Mouse (Mus musculus) embryonic facial prominence, embryonic 12.5 days (tissue): ENCODE results near the gene Kalrn. TPM values are rescaled to one million over a fixed set of nuclear protein-coding genes. Genes with fewer than 3 reads are reported as not detected.
A peak's percentile ranks its signal among the peaks of the same experiment; 100 is the strongest.

Experiments used
- ATAC-seq: fragments of 200-750 bp; cut with Nextera tagmentation; 2 replicates; pipeline ENCODE4 v1.8.0; 2017; ENCODE audit not compliant: insufficient number of reproducible peaks, insufficient read depth, low FRiP score, low TSS enrichment
- H3K27ac ChIP-seq: fragments of 300-500 bp; sonication (generic); 2 replicates; pipeline ENCODE4 v1.5.1; 2016; ENCODE audit warnings: mild to moderate bottlenecking
- H3K27me3 ChIP-seq: fragments of 300-500 bp; sonication (generic); 2 replicates; pipeline ENCODE4 v1.6.1; 2016; ENCODE audit warnings: mild to moderate bottlenecking, moderate library complexity
- H3K36me3 ChIP-seq: fragments of 300-500 bp; sonication (generic); 2 replicates; pipeline ENCODE4 v1.6.1; 2016; ENCODE audit warnings: mild to moderate bottlenecking
- H3K4me1 ChIP-seq: fragments of 300-500 bp; sonication (generic); 2 replicates; pipeline ENCODE4 v1.6.1; 2016
- H3K4me2 ChIP-seq: fragments of 300-500 bp; sonication (generic); replicated peaks from 2 replicates; pipeline ENCODE4 v1.6.1; 2016; ENCODE audit warnings: mild to moderate bottlenecking, moderate library complexity
- H3K4me3 ChIP-seq: fragments of 300-500 bp; sonication (generic); 2 replicates; pipeline ENCODE4 v1.5.1; 2016; ENCODE audit warnings: mild to moderate bottlenecking
- H3K9ac ChIP-seq: fragments of 300-500 bp; sonication (generic); 2 replicates; pipeline ENCODE4 v1.6.1; 2016; ENCODE audit warnings: mild to moderate bottlenecking, moderate library complexity
- H3K9me3 ChIP-seq: fragments of 300-500 bp; sonication (generic); 2 replicates; pipeline ENCODE4 v1.6.1; 2016; ENCODE audit warnings: mild to moderate bottlenecking, moderate library complexity
- WGBS: fragments of 180-500 bp; shearing (Covaris S2); methylation state at CpG from one replicate; pipeline ENCODE4 v1.1.7; 2016; 5-methylcytosine and 5-hydroxymethylcytosine counted together
- polyA plus RNA-seq: library from polyadenylated mRNA; unstranded; fragments of >200 nt; fragmentation: Nextera tagmentation; extraction: Ambion mirVana; gene quantifications from 2 replicates; pipeline ENCODE4 v1.2.1, GENCODE M21; 2016

Gene Kalrn
- polyA plus RNA-seq, 1 experiment from 2014 or later = 19.2 TPM

GRCm38 (mm10) chr16:34269642-34270041 lies 303.7 kb downstream of the Kalrn start:
- Histone ChIP-seq H3K27ac (no peak overlapping the region), H3K9ac (no peak overlapping the region), H3K4me3 (no peak overlapping the region), H3K9me3 (no peaks in the 10 kb centered on the region), H3K4me2 (no peak overlapping the region), H3K27me3 (no peaks in the 10 kb centered on the region), H3K36me3 (no peaks in the 10 kb centered on the region), H3K4me1 (no peaks in the 10 kb centered on the region)
- 91% methylated on average over 8 of the region's 8 CpGs for WGBS
- ATAC-seq = no peak

- H3K4me1 ChIP-seq = peaks cover 9% of the 10 kb centered on the region; the same call in 1 of the 2 replicates
- H3K4me3 ChIP-seq = no peak overlapping the region
- no peak overlapping the region for H3K4me2 ChIP-seq
- 96% methylated on average over 1 of the region's 1 CpGs for WGBS
- H3K27me3 ChIP-seq = no peaks in the 10 kb centered on the region
- no peaks in the 10 kb centered on the region for H3K9me3 ChIP-seq
- H3K27ac ChIP-seq = no peak overlapping the region
- no peaks in the 10 kb centered on the region for H3K36me3 ChIP-seq
- H3K9ac ChIP-seq = no peak overlapping the region
- no peak for ATAC-seq
Measured at GRCm38 (mm10) chr16:34267751-34268150, 305.6 kb downstream of the Kalrn start.

DNA sequence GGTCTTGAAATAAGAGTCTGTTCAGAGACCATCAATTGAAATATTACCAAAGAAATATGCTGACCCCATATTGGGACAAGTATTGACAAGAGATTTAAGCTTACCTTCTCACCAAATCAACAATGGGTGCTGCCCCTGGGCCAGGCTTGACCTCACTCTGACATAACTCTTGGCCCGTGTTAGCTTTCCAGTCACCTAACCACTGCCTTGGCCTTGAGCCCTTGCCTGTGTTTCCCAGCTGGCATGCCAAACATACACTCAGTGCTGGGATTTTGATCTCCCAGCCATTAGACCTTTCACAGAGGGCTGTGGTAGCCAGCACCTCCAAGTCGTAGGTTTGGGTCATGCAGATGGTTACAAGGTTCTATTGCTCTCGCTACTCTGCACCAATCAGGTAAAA lies 308.7 kb downstream of the Kalrn start:
- WGBS = 88% methylated on average over 3 of the region's 3 CpGs
- Histone ChIP-seq H3K27me3 (no peaks in the 10 kb centered on the region), H3K9ac (no peak overlapping the region), H3K4me3 (no peak overlapping the region), H3K36me3 (no peaks in the 10 kb centered on the region), H3K4me2 (no peak overlapping the region), H3K27ac (no peak overlapping the region), H3K9me3 (no peaks in the 10 kb centered on the region), H3K4me1 (peaks cover 14% of the 10 kb centered on the region; the same call in 1 of the 2 replicates)
- no peak for ATAC-seq

DNA sequence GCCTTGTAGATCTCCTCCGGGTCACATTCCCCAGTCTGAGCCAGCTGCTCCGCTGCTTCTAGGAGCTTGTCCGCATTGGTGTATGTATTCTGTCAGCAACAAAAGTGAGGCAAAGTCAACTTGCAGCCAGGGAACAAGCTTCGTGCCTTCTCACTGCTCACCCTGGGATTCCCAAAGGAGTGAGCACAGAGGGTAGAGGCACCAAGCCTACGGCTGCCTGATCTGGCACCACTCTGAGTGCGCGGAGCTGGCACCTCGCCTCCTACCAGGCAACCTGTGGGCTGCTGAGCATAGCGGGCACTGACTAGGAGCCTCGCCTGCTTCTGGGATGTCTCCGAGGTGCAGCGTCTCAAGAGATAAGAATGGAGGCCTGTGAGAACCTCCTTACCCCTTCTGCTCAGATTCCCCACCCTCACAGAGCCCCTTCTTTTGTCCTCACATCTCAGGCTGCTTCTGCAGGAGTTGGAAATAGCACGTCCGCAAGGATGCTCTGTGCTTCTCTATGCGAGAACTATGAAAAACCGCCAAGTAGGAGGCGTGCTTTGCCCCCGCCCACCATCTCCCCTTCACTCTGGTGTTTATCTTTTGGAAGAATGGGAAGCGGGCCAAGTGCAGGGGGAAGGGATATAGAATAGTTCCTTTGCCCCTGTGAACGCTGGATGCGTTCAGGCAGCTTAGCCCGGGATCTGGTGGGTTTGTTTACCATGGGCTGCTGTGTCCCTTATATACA lies 310.4 kb downstream of the Kalrn start:
- ATAC-seq = peak; percentile 72
- 70% methylated on average over 22 of the region's 22 CpGs for WGBS
- no peak overlapping the region for H3K9ac ChIP-seq
- no peaks in the 10 kb centered on the region for H3K9me3 ChIP-seq
- H3K36me3 ChIP-seq = no peaks in the 10 kb centered on the region
- peaks cover 14% of the 10 kb centered on the region; the same call in 1 of the 2 replicates for H3K4me1 ChIP-seq
- no peak overlapping the region for H3K4me3 ChIP-seq
- no peaks in the 10 kb centered on the region for H3K27me3 ChIP-seq
- no peak overlapping the region for H3K4me2 ChIP-seq
- no peak overlapping the region for H3K27ac ChIP-seq

DNA sequence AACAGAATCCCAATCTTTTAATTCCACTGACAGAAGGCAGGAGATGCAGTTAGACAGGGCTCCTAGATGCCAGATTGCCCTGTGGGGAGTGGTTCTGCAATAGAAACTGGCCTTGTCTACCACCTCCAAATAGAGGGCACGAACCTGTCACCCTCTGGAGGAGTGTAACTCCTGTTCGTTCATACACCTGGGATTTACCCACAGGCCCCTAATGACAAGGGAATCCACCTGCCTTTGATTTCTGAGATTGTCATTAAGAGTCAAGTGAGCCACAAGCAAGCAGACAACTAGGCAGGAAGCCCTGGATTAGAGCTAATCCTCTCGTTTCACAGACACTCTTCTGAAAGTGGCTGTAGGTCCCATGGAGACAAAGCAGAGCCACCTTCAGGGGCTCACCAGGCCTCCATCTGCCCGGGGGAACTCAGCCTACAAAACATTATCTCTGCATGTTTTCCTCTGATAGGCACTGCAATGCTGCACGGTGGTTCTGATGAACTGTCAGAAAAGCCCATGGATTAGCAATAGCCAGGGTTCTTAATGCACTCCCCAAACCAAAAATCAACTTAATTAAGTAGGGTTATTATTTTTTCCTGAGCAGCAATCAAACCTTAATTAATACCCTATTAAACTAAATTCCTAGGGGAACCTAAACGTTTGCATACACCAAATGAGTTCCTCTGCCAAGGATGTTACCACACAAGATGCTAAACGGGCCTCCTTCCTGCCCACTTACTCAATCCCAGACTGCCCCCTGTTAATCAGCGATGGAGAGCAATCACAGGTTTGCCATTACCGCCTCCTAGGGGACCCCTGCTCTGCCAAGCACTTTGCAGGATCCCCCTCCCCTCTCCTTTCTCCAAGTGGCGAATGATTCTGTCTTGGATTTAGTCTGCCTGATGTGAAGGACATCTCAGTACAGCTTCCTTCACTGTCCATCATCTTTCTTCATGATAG lies 312.1 kb downstream of the Kalrn start:
- H3K4me2 ChIP-seq = no peak overlapping the region
- H3K9ac ChIP-seq = no peak overlapping the region
- no peak overlapping the region for H3K4me3 ChIP-seq
- peaks cover 14% of the 10 kb centered on the region; the same call in 1 of the 2 replicates for H3K4me1 ChIP-seq
- H3K36me3 ChIP-seq = no peaks in the 10 kb centered on the region
- ATAC-seq = no peak
- H3K27ac ChIP-seq = no peak overlapping the region
- WGBS = 32% methylated on average over 10 of the region's 10 CpGs
- H3K9me3 ChIP-seq = no peaks in the 10 kb centered on the region
- H3K27me3 ChIP-seq = no peaks in the 10 kb centered on the region

DNA sequence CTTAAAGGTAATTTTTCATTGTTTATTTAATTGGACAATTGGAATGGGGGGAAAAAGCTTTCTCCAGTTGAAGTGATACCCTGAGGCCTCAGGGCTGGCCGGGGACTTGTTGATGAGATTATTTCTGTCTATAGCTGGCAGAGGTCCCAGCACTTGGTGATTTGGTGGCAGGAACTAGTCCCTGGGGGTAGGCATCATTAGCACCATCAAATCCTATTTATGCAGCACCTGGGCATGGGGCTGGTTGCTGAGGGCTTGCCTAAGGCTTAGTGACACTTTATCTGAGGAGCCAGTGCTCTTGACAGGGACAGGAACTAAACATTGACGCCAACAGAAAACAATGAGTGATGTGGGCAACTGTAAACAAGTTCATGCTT lies 318.7 kb downstream of the Kalrn start:
- no peaks in the 10 kb centered on the region for H3K27me3 ChIP-seq
- ATAC-seq = no peak
- no peak overlapping the region for H3K27ac ChIP-seq
- no peaks in the 10 kb centered on the region for H3K9me3 ChIP-seq
- no peak overlapping the region for H3K9ac ChIP-seq
- no peak overlapping the region for H3K4me2 ChIP-seq
- H3K36me3 ChIP-seq = peaks cover 31% of the 10 kb centered on the region
- 49% methylated on average over 2 of the region's 2 CpGs for WGBS
- no peaks in the 10 kb centered on the region for H3K4me1 ChIP-seq
- no peak overlapping the region for H3K4me3 ChIP-seq

- no peaks in the 10 kb centered on the region for H3K9me3 ChIP-seq
- no peak for ATAC-seq
- no peak overlapping the region for H3K9ac ChIP-seq
- H3K27ac ChIP-seq = no peak overlapping the region
- H3K4me1 ChIP-seq = no peaks in the 10 kb centered on the region
- H3K27me3 ChIP-seq = no peaks in the 10 kb centered on the region
- peaks cover 31% of the 10 kb centered on the region for H3K36me3 ChIP-seq
- no peak overlapping the region for H3K4me2 ChIP-seq
- H3K4me3 ChIP-seq = no peak overlapping the region
- WGBS = 71% methylated on average over 4 of the region's 4 CpGs
Measured at GRCm38 (mm10) chr16:34254002-34254645, 319.2 kb downstream of the Kalrn start.

GRCm38 (mm10) chr16:34252670-34253069 lies 320.7 kb downstream of the Kalrn start:
- Histone ChIP-seq H3K4me1 (no peaks in the 10 kb centered on the region), H3K9ac (no peak overlapping the region), H3K9me3 (no peaks in the 10 kb centered on the region), H3K27me3 (no peaks in the 10 kb centered on the region), H3K4me2 (no peak overlapping the region), H3K4me3 (no peak overlapping the region), H3K36me3 (peaks cover 31% of the 10 kb centered on the region), H3K27ac (no peak overlapping the region)
- ATAC-seq = no peak
- WGBS = 98% methylated on average over 3 of the region's 3 CpGs

DNA sequence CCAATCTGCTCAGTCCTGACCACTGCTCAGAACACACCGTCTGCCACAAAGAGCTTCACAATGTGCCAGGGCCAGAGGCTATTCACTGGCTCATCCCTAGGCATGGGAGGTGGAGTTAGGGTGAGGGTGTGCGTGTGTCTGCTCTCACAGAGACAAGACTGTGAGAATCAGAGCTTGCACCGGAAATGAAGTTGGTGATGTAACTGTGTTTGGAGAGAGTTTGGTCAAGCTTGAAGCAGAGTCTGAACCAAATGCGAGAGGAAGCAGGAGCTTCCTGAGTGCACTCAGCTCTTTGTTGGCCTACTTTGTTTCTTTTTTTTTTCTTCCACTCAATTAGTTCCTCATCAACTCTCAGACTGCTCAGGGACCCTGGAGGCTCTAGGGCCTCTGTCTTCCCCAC lies 325.1 kb downstream of the Kalrn start:
- WGBS = 37% methylated on average over 4 of the region's 4 CpGs

GRCm38 (mm10) chr16:34241936-34242729 lies 331.2 kb downstream of the Kalrn start:
- Histone ChIP-seq H3K27ac (no peak overlapping the region), H3K9me3 (no peaks in the 10 kb centered on the region), H3K4me3 (no peak overlapping the region), H3K4me2 (no peak overlapping the region), H3K36me3 (peaks cover 27% of the 10 kb centered on the region), H3K27me3 (no peaks in the 10 kb centered on the region), H3K9ac (no peak overlapping the region), H3K4me1 (no peaks in the 10 kb centered on the region)
- 94% methylated on average over 16 of the region's 16 CpGs for WGBS
- no peak for ATAC-seq

More for the DNA sequence above, 325.1 kb downstream of the Kalrn start:
- Histone ChIP-seq H3K36me3 (peaks cover 20% of the 10 kb centered on the region), H3K27ac (no peak overlapping the region), H3K4me1 (no peaks in the 10 kb centered on the region), H3K9ac (no peak overlapping the region), H3K4me2 (no peak overlapping the region), H3K27me3 (no peaks in the 10 kb centered on the region), H3K9me3 (no peaks in the 10 kb centered on the region), H3K4me3 (no peak overlapping the region)
- no peak for ATAC-seq

DNA sequence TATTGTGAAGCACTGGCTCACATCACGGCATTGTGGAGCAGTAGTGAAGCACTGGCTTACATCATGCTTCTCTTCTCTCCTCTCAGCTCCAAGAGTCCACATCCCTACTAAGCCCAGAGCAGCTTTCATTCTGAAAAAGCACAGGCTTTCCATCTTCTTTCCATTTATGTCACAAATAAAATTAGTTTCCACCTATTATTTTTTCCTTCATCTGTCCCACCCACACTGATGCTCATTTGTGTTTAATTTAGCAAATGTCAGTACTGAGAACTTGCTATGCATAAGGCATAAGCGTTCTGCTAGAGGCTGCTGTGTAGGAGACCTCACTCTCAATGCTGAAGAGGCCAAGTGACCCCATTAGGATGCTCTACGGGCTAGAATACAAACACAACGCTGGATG lies 333.7 kb downstream of the Kalrn start:
- no peak overlapping the region for H3K27ac ChIP-seq
- no peaks in the 10 kb centered on the region for H3K4me1 ChIP-seq
- no peaks in the 10 kb centered on the region for H3K27me3 ChIP-seq
- no peak overlapping the region for H3K4me3 ChIP-seq
- H3K4me2 ChIP-seq = no peak overlapping the region
- no peaks in the 10 kb centered on the region for H3K9me3 ChIP-seq
- 72% methylated on average over 4 of the region's 4 CpGs for WGBS
- no peak for ATAC-seq
- peaks cover 32% of the 10 kb centered on the region for H3K36me3 ChIP-seq
- no peak overlapping the region for H3K9ac ChIP-seq
